Mouse (Mus musculus) spleen, adult 2 months (tissue): ENCODE measurements at regions not wholly inside any gene's neighbourhood (a gene's known extent, or its start where the extent isn't known, plus 50 kb on each side); places are given as distances from the start of the nearest gene placed in this dataset.

Source experiments
- CTCF ChIP-seq: fragments of 200-500 bp; IDR thresholded peaks from 2 replicates; pipeline ENCODE4 v1.5.1; 2011; ENCODE audit warnings: mild to moderate bottlenecking, inconsistent platforms; ENCODE audit not compliant: insufficient read depth, insufficient read length, insufficient replicate concordance; ENCODE audit errors: extremely low read depth
- POLR2A ChIP-seq: fragments of 200-500 bp; IDR thresholded peaks from 2 replicates; pipeline ENCODE4 v1.6.1; 2011; ENCODE audit warnings: low read depth, low read length, inconsistent platforms

GRCm38 (mm10) chr17:9168411-9168810, 180.3 kb downstream of the 1700010I14Rik start:
- TF ChIP-seq CTCF (peak; percentile 43; the same call in 1 of the 2 replicates), POLR2A (no peak)
